Mouse (Mus musculus): ENCODE measurements at regions not wholly inside any gene's neighbourhood (a gene's known extent, or its start where the extent isn't known, plus 50 kb on each side); places are given as distances from the start of the nearest gene placed in this dataset.

DNA sequence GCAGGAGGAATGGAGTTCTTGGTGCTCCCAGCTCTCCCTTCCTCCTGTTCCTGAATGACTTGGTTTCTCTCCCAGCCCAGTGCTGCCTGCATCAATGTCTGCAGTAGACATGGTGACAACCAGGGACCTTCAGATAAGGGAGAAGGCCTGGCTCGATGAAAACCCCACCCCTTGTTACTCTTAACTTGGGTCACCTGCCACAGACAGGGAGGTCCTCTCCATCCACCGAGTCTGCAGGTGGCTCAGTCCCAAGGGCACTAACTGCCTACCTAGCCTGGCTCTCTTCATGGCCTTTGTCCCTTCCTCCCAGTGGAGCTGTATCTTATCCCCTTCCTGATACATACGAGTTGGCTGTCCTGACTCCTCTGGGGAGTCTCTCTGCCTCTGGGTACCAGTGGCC, 51.8 kb upstream of the Ier5l start:
- TF ChIP-seq FLI1 (IDR thresholded peaks at IDR 0.05; ENCODE audit: low read length), result no peak
- TF ChIP-seq GATA1 (IDR thresholded peaks at IDR 0.05; ENCODE audit: borderline replicate concordance, low read length), result no peak

All from megakaryocyte, embryonic 14.5 days (primary cell).